Mouse (Mus musculus) midbrain, postnatal 0 days (tissue): ENCODE data around the gene Uhrf2. TPM values are rescaled to one million over a fixed set of nuclear protein-coding genes. Genes with fewer than 3 reads are reported as not detected.

Experiments used
- ATAC-seq: fragments of 200-750 bp; cut with Nextera tagmentation; 2 replicates; pipeline ENCODE4 v1.8.0; 2017; ENCODE audit warnings: moderate number of reproducible peaks, mild to moderate bottlenecking, moderate TSS enrichment, moderate library complexity; ENCODE audit not compliant: low FRiP score
- DNase-seq: peaks from one replicate; pipeline ENCODE4 v3.0.0-alpha.2; 2015; ENCODE audit warnings: low spot score
- H3K27ac ChIP-seq: fragments of 300-500 bp; sonication (generic); 2 replicates; pipeline ENCODE4 v1.5.1; 2014; ENCODE audit warnings: low read depth, mild to moderate bottlenecking, low read length, mixed read lengths
- H3K27me3 ChIP-seq: fragments of 300-500 bp; sonication (generic); 2 replicates; pipeline ENCODE4 v1.6.1; 2014; ENCODE audit warnings: low read length, control low read depth, mixed read lengths; ENCODE audit not compliant: insufficient read depth
- H3K36me3 ChIP-seq: fragments of 300-500 bp; sonication (generic); 2 replicates; pipeline ENCODE4 v1.6.1; 2014; ENCODE audit warnings: low read length, control low read depth, mixed read lengths; ENCODE audit not compliant: insufficient read depth
- H3K4me1 ChIP-seq: fragments of 300-500 bp; sonication (generic); 2 replicates; pipeline ENCODE4 v1.6.1; 2014; ENCODE audit warnings: mild to moderate bottlenecking, control low read depth, antibody characterized with exemption, low read length, mixed read lengths; ENCODE audit not compliant: insufficient read depth
- H3K4me2 ChIP-seq: fragments of 300-500 bp; sonication (generic); 2 replicates; pipeline ENCODE4 v1.6.1; 2014; ENCODE audit warnings: low read depth, mild to moderate bottlenecking, low read length, mixed read lengths; ENCODE audit not compliant: poor library complexity, severe bottlenecking
- H3K4me3 ChIP-seq: fragments of 300-500 bp; sonication (generic); 2 replicates; pipeline ENCODE4 v1.5.1; 2014; ENCODE audit warnings: low read depth, mild to moderate bottlenecking, low read length, moderate library complexity
- H3K9ac ChIP-seq: fragments of 300-500 bp; sonication (generic); replicated peaks from 2 replicates; pipeline ENCODE4 v1.6.1; 2014; ENCODE audit warnings: mild to moderate bottlenecking, low read length, moderate library complexity, mixed read lengths; ENCODE audit not compliant: poor library complexity, severe bottlenecking
- H3K9me3 ChIP-seq: fragments of 300-500 bp; sonication (generic); 2 replicates; pipeline ENCODE4 v1.6.1; 2016; ENCODE audit warnings: low read length, control low read depth
- CTCF ChIP-seq: IDR thresholded peaks from 2 replicates; pipeline ENCODE4 v1.5.1; 2016; ENCODE audit warnings: antibody characterized with exemption, mild to moderate bottlenecking
- WGBS: fragments of 180-500 bp; shearing (Covaris S2); extraction: QIAGEN DNeasy Blood & Tissue Kit; methylation state at CpG from one replicate; pipeline ENCODE4 v1.1.7; 2014; 5-methylcytosine and 5-hydroxymethylcytosine counted together
- polyA plus RNA-seq: library from polyadenylated mRNA; unstranded; fragments of >200 nt; fragmentation: Nextera tagmentation; extraction: Ambion mirVana; gene quantifications from 2 replicates; pipeline ENCODE4 v1.2.1, GENCODE M21; 2015
- total RNA-seq: library from RNA; depleted of rRNA; stranded (reverse); fragments of >200 nt; gene quantifications from 2 replicates; pipeline ENCODE4 v1.2.3, GENCODE M21; 2014

The Uhrf2 gene
- total and polyA plus RNA-seq, 2 experiments from 2014 or later: 29.7 to 74.4 TPM

DNA sequence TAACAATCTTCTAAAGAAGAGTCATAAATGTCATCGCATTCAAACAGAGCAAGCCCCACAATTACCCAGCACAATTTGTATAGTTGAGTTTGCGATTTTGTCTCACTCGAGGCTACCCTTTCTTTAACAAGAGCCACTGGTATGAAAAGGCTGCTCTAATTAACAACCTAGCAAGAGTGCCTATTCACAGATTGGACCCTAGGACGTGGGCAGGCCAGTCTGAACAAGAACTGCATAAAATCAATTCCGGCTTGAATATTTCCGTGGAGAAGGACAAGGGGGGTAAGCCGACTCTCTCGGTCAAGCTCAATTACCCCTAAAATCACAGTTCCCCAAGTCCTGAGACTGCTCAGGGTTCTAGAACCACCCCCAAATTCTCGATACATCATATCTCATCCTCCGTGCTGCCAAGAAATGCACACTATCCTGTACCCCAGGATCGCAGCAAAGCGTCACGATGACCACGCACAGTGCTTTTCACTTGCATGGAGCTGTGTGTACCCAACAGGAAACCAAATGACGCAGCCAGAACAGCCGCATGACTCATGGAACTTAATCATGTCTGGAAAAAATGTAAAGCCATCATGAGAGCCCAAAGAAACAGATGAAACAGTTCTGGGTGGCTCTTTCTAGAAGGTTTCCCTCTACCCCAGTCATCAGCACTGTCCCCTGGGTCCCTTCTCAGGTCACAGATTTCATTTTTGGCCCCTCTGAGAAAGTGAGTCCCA, 82.8 kb downstream of the Uhrf2 start:
- Histone ChIP-seq H3K4me3 (no peak overlapping the region), H3K27ac (no peak overlapping the region), H3K4me1 (peaks cover 13% of the 10 kb centered on the region; the same call in 1 of the 2 replicates), H3K9me3 (no peaks in the 10 kb centered on the region), H3K36me3 (no peaks in the 10 kb centered on the region), H3K9ac (no peak overlapping the region), H3K4me2 (no peak overlapping the region), H3K27me3 (no peaks in the 10 kb centered on the region)
- TF ChIP-seq CTCF: no peak
- no peak for ATAC-seq
- no peak for DNase-seq
- WGBS: 82% methylated on average over 16 of the region's 16 CpGs

GRCm38 (mm10) chr19:30114919-30115441, 84.7 kb downstream of the Uhrf2 start:
- Histone ChIP-seq H3K36me3 (no peaks in the 10 kb centered on the region; the same call in 1 of the 2 replicates), H3K27ac (no peak overlapping the region), H3K4me2 (peak overlapping the region; percentile 10; the same call in 1 of the 2 replicates), H3K9ac (no peak overlapping the region), H3K9me3 (no peaks in the 10 kb centered on the region), H3K4me1 (peaks cover 22% of the 10 kb centered on the region; the same call in 1 of the 2 replicates), H3K4me3 (no peak overlapping the region), H3K27me3 (no peaks in the 10 kb centered on the region)
- ATAC-seq (no peak), DNase-seq (peak; percentile 53)
- TF ChIP-seq CTCF: no peak
- 23% methylated on average over 14 of the region's 14 CpGs for WGBS

GRCm38 (mm10) chr19:30115606-30116005, 85.3 kb downstream of the Uhrf2 start:
- Histone ChIP-seq H3K4me1 (peaks cover 22% of the 10 kb centered on the region; the same call in 1 of the 2 replicates), H3K4me2 (no peak overlapping the region), H3K4me3 (no peak overlapping the region), H3K27ac (peak overlapping the region; percentile 26; the same call in 1 of the 2 replicates), H3K36me3 (no peaks in the 10 kb centered on the region; the same call in 1 of the 2 replicates), H3K27me3 (no peaks in the 10 kb centered on the region), H3K9me3 (no peaks in the 10 kb centered on the region), H3K9ac (no peak overlapping the region)
- DNase-seq: no peak
- ATAC-seq: no peak
- no peak for TF ChIP-seq CTCF
- 70% methylated on average over 5 of the region's 5 CpGs for WGBS

DNA sequence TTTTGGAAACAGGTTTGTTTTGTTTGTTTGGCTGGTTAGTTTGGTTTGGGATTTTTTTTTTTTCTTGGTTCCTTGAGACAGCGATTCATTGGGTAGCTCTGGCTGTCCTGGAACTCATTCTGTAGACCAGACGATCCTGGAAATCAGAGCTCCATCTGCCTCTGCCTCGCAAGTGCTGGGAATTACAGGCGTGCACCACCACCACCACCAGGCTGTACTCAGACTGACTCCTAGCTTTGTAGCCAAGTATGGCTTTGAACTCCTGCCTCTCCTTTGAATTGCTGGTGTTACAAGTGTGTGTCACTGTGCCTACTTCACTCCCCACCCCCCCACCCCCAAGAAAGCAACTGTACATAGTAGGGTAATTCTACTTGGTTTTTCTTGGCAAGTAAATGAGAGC, 86.9 kb downstream of the Uhrf2 start:
- Histone ChIP-seq H3K9me3 (no peaks in the 10 kb centered on the region), H3K4me3 (no peak overlapping the region), H3K4me2 (no peak overlapping the region), H3K27me3 (no peaks in the 10 kb centered on the region), H3K9ac (no peak overlapping the region), H3K36me3 (no peaks in the 10 kb centered on the region; the same call in 1 of the 2 replicates), H3K4me1 (peaks cover 22% of the 10 kb centered on the region; the same call in 1 of the 2 replicates), H3K27ac (peak overlapping the region; percentile 89)
- DNase-seq (no peak), ATAC-seq (no peak)
- 32% methylated on average over 4 of the region's 4 CpGs for WGBS
- TF ChIP-seq CTCF: peak; percentile 32

DNA sequence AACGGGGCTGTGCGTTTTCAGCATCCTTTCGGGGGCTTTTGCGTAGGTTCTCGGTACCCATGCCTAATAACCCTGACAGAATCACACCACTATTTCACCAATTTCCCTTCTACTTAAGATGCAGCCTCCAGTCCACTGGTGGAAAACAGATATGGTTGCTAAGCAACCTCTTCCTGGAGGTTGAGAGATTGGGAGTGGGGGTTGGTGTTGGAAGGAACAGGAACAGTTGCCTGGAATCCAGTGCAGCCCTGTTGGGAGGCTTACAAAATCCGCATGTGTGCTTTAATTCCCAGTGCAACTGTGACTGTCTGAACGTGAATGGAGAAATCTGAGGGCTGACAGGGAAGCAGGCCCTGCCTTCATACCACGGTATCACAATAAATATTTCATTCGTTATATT, 87.5 kb downstream of the Uhrf2 start:
- Histone ChIP-seq H3K27me3 (no peaks in the 10 kb centered on the region), H3K4me1 (peaks cover 22% of the 10 kb centered on the region; the same call in 1 of the 2 replicates), H3K36me3 (no peaks in the 10 kb centered on the region; the same call in 1 of the 2 replicates), H3K9me3 (no peaks in the 10 kb centered on the region), H3K9ac (0 out of 2 replicates have a peak overlapping the region, but pooled peaks have one; percentile 13), H3K27ac (peak overlapping the region; percentile 89), H3K4me2 (peak overlapping the region; percentile 18), H3K4me3 (no peak overlapping the region)
- WGBS: 10% methylated on average over 9 of the region's 9 CpGs
- no peak for TF ChIP-seq CTCF
- DNase-seq: peak; percentile 83
- ATAC-seq: peak; percentile 86
